Mouse (Mus musculus) kidney, embryonic 15.5 days (tissue): Measurements from ENCODE around the gene Mbnl2. TPM values are rescaled to one million over a fixed set of nuclear protein-coding genes. Genes with fewer than 3 reads are reported as not detected.

Experiments
- ATAC-seq: fragments of 200-750 bp; cut with Nextera tagmentation; replicated peaks from 2 replicates; pipeline ENCODE4 v1.8.0; 2017; ENCODE audit warnings: moderate TSS enrichment; ENCODE audit not compliant: low FRiP score
- H3K27ac ChIP-seq: fragments of 300-500 bp; sonication (generic); 2 replicates; pipeline ENCODE4 v1.5.1; 2015; ENCODE audit warnings: mild to moderate bottlenecking, inconsistent platforms
- H3K27me3 ChIP-seq: fragments of 300-500 bp; sonication (generic); 2 replicates; pipeline ENCODE4 v1.6.1; 2015; ENCODE audit warnings: inconsistent platforms
- H3K36me3 ChIP-seq: fragments of 300-500 bp; sonication (generic); 2 replicates; pipeline ENCODE4 v1.6.1; 2015; ENCODE audit warnings: inconsistent platforms
- H3K4me1 ChIP-seq: fragments of 300-500 bp; sonication (generic); 2 replicates; pipeline ENCODE4 v1.6.1; 2015; ENCODE audit warnings: inconsistent platforms
- H3K4me2 ChIP-seq: fragments of 300-500 bp; sonication (generic); 2 replicates; pipeline ENCODE4 v1.6.1; 2015; ENCODE audit warnings: moderate library complexity, mild to moderate bottlenecking, inconsistent platforms
- H3K4me3 ChIP-seq: fragments of 300-500 bp; sonication (generic); replicated peaks from 2 replicates; pipeline ENCODE4 v1.5.1; 2015; ENCODE audit warnings: mild to moderate bottlenecking, inconsistent platforms
- H3K9ac ChIP-seq: fragments of 300-500 bp; sonication (generic); 2 replicates; pipeline ENCODE4 v1.6.1; 2015; ENCODE audit warnings: mild to moderate bottlenecking, inconsistent platforms
- H3K9me3 ChIP-seq: fragments of 300-500 bp; sonication (generic); replicated peaks from 2 replicates; pipeline ENCODE4 v1.6.1; 2016; ENCODE audit warnings: inconsistent platforms
- WGBS: fragments of 180-500 bp; shearing (Covaris S2); methylation state at CpG from one replicate; pipeline ENCODE4 v1.1.7; 2015; ENCODE audit warnings: mixed read lengths; 5-methylcytosine and 5-hydroxymethylcytosine counted together
- polyA plus RNA-seq: library from polyadenylated mRNA; unstranded; fragments of >200 nt; fragmentation: Nextera tagmentation; extraction: Ambion mirVana; gene quantifications from 2 replicates; pipeline ENCODE4 v1.2.1, GENCODE M21; 2015

Gene Mbnl2
- polyA plus RNA-seq, 1 experiment from 2014 or later: 91.7 TPM

GRCm38 (mm10) chr14:120368456-120368855 lies 93.0 kb downstream of the Mbnl2 start:
- H3K9me3 ChIP-seq: no peaks in the 10 kb centered on the region
- H3K4me3 ChIP-seq: no peak overlapping the region
- H3K27me3 ChIP-seq: no peaks in the 10 kb centered on the region
- no peak overlapping the region for H3K4me2 ChIP-seq
- 0 out of 2 replicates have a peak, but pooled peaks cover 5% of the 10 kb centered on the region for H3K36me3 ChIP-seq
- 47% methylated on average over 5 of the region's 5 CpGs for WGBS
- H3K4me1 ChIP-seq: peaks cover 51% of the 10 kb centered on the region
- H3K9ac ChIP-seq: no peak overlapping the region
- peak overlapping the region; percentile 70 for H3K27ac ChIP-seq
- no peak for ATAC-seq

GRCm38 (mm10) chr14:120368914-120369391 lies 93.5 kb downstream of the Mbnl2 start:
- peak; percentile 79 for ATAC-seq
- Histone ChIP-seq H3K4me2 (no peak overlapping the region), H3K27ac (peak overlapping the region; percentile 70), H3K27me3 (no peaks in the 10 kb centered on the region), H3K9ac (no peak overlapping the region), H3K9me3 (no peaks in the 10 kb centered on the region), H3K4me1 (peaks cover 56% of the 10 kb centered on the region), H3K36me3 (0 out of 2 replicates have a peak, but pooled peaks cover 5% of the 10 kb centered on the region), H3K4me3 (no peak overlapping the region)
- WGBS: 28% methylated on average over 8 of the region's 8 CpGs

- no peak overlapping the region for H3K27ac ChIP-seq
- H3K9ac ChIP-seq: no peak overlapping the region
- H3K9me3 ChIP-seq: no peaks in the 10 kb centered on the region
- ATAC-seq: no peak
- H3K4me2 ChIP-seq: no peak overlapping the region
- no peak overlapping the region for H3K4me3 ChIP-seq
- WGBS: 81% methylated on average over 14 of the region's 14 CpGs
- H3K36me3 ChIP-seq: 0 out of 2 replicates have a peak, but pooled peaks cover 5% of the 10 kb centered on the region
- no peaks in the 10 kb centered on the region for H3K27me3 ChIP-seq
- H3K4me1 ChIP-seq: peaks cover 57% of the 10 kb centered on the region
Measured at GRCm38 (mm10) chr14:120370044-120370443, 94.6 kb downstream of the Mbnl2 start.

- no peaks in the 10 kb centered on the region for H3K9me3 ChIP-seq
- 0 out of 2 replicates have a peak, but pooled peaks cover 5% of the 10 kb centered on the region for H3K36me3 ChIP-seq
- no peak overlapping the region for H3K9ac ChIP-seq
- WGBS: 73% methylated on average over 11 of the region's 11 CpGs
- H3K4me1 ChIP-seq: peaks cover 61% of the 10 kb centered on the region
- H3K4me2 ChIP-seq: no peak overlapping the region
- peak overlapping the region; percentile 9; the same call in 1 of the 2 replicates for H3K27ac ChIP-seq
- H3K4me3 ChIP-seq: no peak overlapping the region
- ATAC-seq: no peak
- H3K27me3 ChIP-seq: no peaks in the 10 kb centered on the region
Measured at GRCm38 (mm10) chr14:120370631-120371030, 95.2 kb downstream of the Mbnl2 start.

- Histone ChIP-seq H3K4me1 (peaks cover 62% of the 10 kb centered on the region), H3K27me3 (no peaks in the 10 kb centered on the region), H3K4me2 (no peak overlapping the region), H3K27ac (no peak overlapping the region), H3K36me3 (0 out of 2 replicates have a peak, but pooled peaks cover 5% of the 10 kb centered on the region), H3K9me3 (no peaks in the 10 kb centered on the region), H3K9ac (no peak overlapping the region), H3K4me3 (no peak overlapping the region)
- ATAC-seq: no peak
- 71% methylated on average over 5 of the region's 5 CpGs for WGBS
Measured at GRCm38 (mm10) chr14:120371174-120371573, 95.7 kb downstream of the Mbnl2 start.

- Histone ChIP-seq H3K4me1 (peaks cover 70% of the 10 kb centered on the region), H3K36me3 (no peaks in the 10 kb centered on the region), H3K9ac (no peak overlapping the region), H3K4me2 (no peak overlapping the region), H3K27me3 (no peaks in the 10 kb centered on the region), H3K9me3 (no peaks in the 10 kb centered on the region), H3K4me3 (no peak overlapping the region), H3K27ac (peak overlapping the region; percentile 65)
- no peak for ATAC-seq
- 50% methylated on average over 11 of the region's 11 CpGs for WGBS
Measured at GRCm38 (mm10) chr14:120373026-120374024, 97.9 kb downstream of the Mbnl2 start.

GRCm38 (mm10) chr14:120374786-120375185 lies 99.3 kb downstream of the Mbnl2 start:
- Histone ChIP-seq H3K27ac (no peak overlapping the region), H3K9me3 (no peaks in the 10 kb centered on the region), H3K27me3 (no peaks in the 10 kb centered on the region), H3K4me3 (no peak overlapping the region), H3K9ac (no peak overlapping the region), H3K4me1 (peaks cover 68% of the 10 kb centered on the region), H3K36me3 (peaks cover 6% of the 10 kb centered on the region; the same call in 1 of the 2 replicates), H3K4me2 (no peak overlapping the region)
- no peak for ATAC-seq
- 94% methylated on average over 14 of the region's 14 CpGs for WGBS

GRCm38 (mm10) chr14:120377192-120377591 lies 101.7 kb downstream of the Mbnl2 start:
- H3K4me2 ChIP-seq: no peak overlapping the region
- H3K27me3 ChIP-seq: no peaks in the 10 kb centered on the region
- ATAC-seq: peak; percentile 47; the same call in 1 of the 2 replicates
- 80% methylated on average over 4 of the region's 4 CpGs for WGBS
- H3K9ac ChIP-seq: no peak overlapping the region
- H3K9me3 ChIP-seq: no peaks in the 10 kb centered on the region
- peaks cover 16% of the 10 kb centered on the region; the same call in 1 of the 2 replicates for H3K36me3 ChIP-seq
- peaks cover 61% of the 10 kb centered on the region for H3K4me1 ChIP-seq
- H3K4me3 ChIP-seq: no peak overlapping the region
- H3K27ac ChIP-seq: no peak overlapping the region

- ATAC-seq: no peak
- Histone ChIP-seq H3K27me3 (no peaks in the 10 kb centered on the region), H3K9ac (no peak overlapping the region), H3K27ac (no peak overlapping the region), H3K4me2 (no peak overlapping the region), H3K4me3 (no peak overlapping the region), H3K4me1 (peaks cover 53% of the 10 kb centered on the region), H3K36me3 (peaks cover 16% of the 10 kb centered on the region; the same call in 1 of the 2 replicates), H3K9me3 (no peaks in the 10 kb centered on the region)
- 66% methylated on average over 8 of the region's 8 CpGs for WGBS
Measured at GRCm38 (mm10) chr14:120378002-120378401, 102.5 kb downstream of the Mbnl2 start.

GRCm38 (mm10) chr14:120379716-120380115 lies 104.2 kb downstream of the Mbnl2 start:
- no peak overlapping the region for H3K4me2 ChIP-seq
- WGBS: 60% methylated on average over 4 of the region's 4 CpGs
- H3K27me3 ChIP-seq: no peaks in the 10 kb centered on the region
- no peak overlapping the region for H3K4me3 ChIP-seq
- H3K36me3 ChIP-seq: peaks cover 16% of the 10 kb centered on the region; the same call in 1 of the 2 replicates
- ATAC-seq: no peak
- peaks cover 42% of the 10 kb centered on the region for H3K4me1 ChIP-seq
- no peaks in the 10 kb centered on the region for H3K9me3 ChIP-seq
- H3K9ac ChIP-seq: no peak overlapping the region
- 0 out of 2 replicates have a peak overlapping the region, but pooled peaks have one; percentile 25 for H3K27ac ChIP-seq

GRCm38 (mm10) chr14:120381378-120382134 lies 106.1 kb downstream of the Mbnl2 start:
- Histone ChIP-seq H3K27ac (no peak overlapping the region), H3K36me3 (peaks cover 16% of the 10 kb centered on the region; the same call in 1 of the 2 replicates), H3K9ac (no peak overlapping the region), H3K9me3 (no peaks in the 10 kb centered on the region), H3K27me3 (no peaks in the 10 kb centered on the region), H3K4me1 (peaks cover 38% of the 10 kb centered on the region), H3K4me2 (no peak overlapping the region), H3K4me3 (no peak overlapping the region)
- 62% methylated on average over 26 of the region's 26 CpGs for WGBS
- ATAC-seq: peak; percentile 54; the same call in 1 of the 2 replicates
